Mouse (Mus musculus): ENCODE measurements at regions not wholly inside any gene's neighbourhood (a gene's known extent, or its start where the extent isn't known, plus 50 kb on each side); places are given as distances from the start of the nearest gene placed in this dataset.

- intact Hi-C loops (cut with DNase I): no loop called here
- DNase-seq (ENCODE audit: low spot score in 2 of 2): no peak
Observed at GRCm38 (mm10) chr4:8986394-8987091, 747.7 kb upstream of the Car8 start.

- intact Hi-C loops (cut with DNase I): no loop called here
- DNase-seq (ENCODE audit: low spot score in 2 of 2): no peak
Observed at GRCm38 (mm10) chr4:8984059-8984606, 745.3 kb upstream of the Car8 start.

GRCm38 (mm10) chr4:8978949-8979348 is 740.1 kb upstream of the Car8 start:
- intact Hi-C loops (cut with DNase I): no loop called here
- DNase-seq (ENCODE audit: low spot score in 2 of 2): no peak

DNA sequence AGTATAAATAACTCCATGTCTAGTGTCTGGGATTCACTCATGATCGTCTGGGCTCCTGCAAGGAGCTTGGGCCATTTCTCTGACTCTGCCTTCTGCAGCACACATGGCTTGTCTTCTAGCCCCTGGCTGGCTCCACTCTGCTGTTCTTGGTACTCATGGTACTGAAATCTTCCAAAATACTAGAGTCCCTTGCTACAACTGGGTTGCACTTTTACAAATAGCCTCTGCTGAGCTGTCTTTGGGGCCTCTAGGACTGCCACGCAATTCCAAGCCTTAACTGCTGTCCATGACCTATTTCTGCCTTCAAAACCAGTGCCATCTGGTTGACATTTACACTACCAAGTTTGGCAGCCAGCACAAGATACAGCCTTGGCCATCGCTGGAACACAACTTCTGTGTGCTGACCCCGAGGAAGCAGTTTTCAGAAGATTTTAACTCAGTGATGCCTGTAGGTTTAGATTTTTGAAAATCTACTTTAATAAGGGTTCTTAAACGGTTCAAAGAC is 731.2 kb upstream of the Car8 start:
- intact Hi-C loops (cut with DNase I): no loop called here
- no peak for DNase-seq (ENCODE audit: low spot score in 2 of 2)

- no peak for DNase-seq (ENCODE audit: low spot score in 2 of 2)
- intact Hi-C loops (cut with DNase I): no loop called here
Observed at GRCm38 (mm10) chr4:8968741-8969140, 729.9 kb upstream of the Car8 start.

DNA sequence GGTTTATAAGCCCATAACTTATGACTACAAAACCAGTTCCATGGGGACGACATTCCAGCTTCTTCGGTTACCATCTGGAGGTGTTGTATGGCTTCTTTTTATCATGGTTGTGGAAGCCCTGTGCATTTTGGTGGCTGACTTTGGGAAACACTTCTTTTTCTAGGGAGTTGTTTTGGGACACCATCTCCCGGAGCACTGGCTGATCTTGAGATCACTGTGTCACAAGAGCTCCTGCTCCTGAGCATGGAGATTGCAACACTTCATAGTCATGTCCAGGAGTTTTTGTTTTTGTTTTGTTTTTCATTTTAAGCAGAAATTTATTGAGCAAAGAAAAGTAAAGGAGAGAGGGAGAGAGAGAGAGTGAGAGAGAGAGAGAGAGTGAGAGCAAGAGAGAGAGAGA is 729.1 kb upstream of the Car8 start:
- no peak for DNase-seq (ENCODE audit: low spot score in 2 of 2)
- intact Hi-C loops (cut with DNase I): no loop called here

DNA sequence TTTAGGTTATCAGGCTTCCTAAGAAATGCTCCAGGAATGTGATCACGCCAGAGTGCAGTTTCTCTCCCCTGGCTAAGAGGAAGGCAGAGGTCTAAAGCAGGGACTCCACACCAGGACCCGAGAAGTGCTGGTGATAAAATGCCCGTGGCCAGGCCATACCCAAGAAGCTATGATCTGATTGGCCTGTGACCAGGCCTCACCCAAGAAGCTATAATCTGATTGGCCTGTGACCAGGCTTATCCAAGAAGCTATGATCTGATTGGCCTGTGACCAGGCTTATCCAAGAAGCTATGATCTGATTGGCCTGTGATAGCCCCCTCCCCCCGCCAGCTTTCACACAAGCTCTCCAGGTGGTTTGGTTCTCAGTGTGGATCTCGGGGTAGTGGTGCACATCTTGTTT is 726.7 kb upstream of the Car8 start:
- no peak for DNase-seq (ENCODE audit: low spot score in 2 of 2)
- intact Hi-C loops (cut with DNase I): no loop called here

DNA sequence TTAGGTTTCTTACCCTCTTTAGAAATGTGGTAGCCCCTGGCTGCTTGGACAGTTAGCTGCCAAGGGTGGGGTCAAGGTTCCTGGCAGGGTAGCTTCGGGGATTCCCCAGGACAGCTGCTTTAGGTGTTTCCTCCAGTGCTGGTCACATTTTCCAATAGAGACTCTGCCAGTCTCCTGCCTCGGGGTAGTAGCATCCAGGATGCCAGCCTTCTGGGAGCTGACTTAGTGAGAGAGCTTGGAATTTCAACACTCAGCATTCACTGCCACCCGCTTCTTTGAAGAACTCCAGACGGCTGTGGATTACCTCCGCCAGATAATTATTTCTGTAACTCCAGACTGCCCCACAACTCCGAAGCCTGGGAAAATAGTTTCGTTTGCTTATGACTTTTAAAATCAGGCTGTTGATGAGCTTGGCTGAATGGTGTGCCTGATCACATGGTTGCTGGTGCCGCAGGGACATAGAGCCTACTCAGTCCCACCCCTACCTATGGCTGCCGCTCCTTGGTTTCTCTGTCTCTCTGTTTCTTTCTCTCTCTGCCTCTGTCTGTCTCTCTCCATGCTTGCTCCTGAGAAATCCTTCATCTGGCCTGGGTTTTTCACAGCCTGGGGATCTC is 724.2 kb upstream of the Car8 start:
- no peak for DNase-seq (ENCODE audit: low spot score in 2 of 2)
- intact Hi-C loops (cut with DNase I): no loop called here

DNA sequence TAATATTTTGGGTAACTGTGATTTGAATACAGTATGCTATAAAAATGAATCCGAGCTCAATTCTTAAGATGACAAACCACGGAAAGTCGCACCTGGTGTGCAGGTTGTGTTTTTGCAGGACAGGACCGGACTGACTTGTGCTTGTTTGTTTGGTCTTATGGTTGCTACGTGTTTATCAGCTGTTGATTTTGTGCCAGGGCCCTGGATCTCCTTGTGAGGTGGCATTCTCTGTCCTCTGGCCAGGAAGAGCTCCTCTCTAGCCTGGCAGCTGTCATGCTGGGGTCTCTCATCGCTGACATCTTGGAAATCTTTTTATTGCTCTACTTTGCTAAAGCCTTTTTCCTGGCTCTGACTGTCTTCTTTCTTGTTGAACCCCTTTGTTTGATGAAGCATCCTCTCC is 723.0 kb upstream of the Car8 start:
- DNase-seq (ENCODE audit: low spot score in 2 of 2): no peak
- intact Hi-C loops (cut with DNase I): no loop called here

DNA sequence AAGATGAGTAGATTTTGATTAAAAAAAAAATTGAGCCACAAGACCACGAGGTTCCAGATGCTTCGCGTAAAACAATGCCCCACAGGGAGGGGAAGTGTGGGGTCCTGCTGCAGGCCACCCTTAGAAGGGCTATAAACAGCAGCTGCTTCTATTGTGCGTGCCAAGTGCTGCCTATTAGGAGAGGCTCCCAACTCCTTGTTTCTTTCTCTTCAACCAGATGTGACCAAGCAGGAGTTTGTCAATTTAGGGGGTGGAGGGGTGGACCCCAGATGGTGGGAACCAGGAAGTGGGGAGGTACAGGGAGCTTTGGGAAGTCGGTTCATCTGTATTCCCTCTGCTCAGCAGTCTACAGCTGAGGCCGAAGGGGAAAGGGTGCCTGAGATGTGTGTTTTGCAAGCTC is 718.9 kb upstream of the Car8 start:
- no peak for DNase-seq (ENCODE audit: low spot score in 2 of 2)
- intact Hi-C loops (cut with DNase I): no loop called here

DNA sequence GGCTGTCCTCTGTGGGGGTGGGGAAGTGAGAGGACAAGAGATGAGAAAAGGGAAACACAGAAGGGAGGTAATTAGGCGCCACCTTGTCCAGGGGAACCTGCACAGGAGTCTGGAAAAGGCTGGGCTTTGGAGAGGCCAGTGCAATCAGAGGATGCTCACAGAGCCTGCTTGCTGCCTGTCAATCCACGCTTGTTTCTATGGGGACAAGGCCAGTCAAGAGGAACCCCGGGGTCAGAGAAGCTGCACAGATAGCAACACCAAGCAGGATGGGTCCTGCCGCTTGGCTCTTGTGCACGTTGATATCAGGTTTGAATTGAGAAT is 718.1 kb upstream of the Car8 start:
- DNase-seq (ENCODE audit: low spot score in 2 of 2): no peak
- intact Hi-C loops (cut with DNase I): no loop called here

- intact Hi-C loops (cut with DNase I): no loop called here
- DNase-seq (ENCODE audit: low spot score in 2 of 2): no peak
Observed at GRCm38 (mm10) chr4:8956312-8957022, 717.6 kb upstream of the Car8 start.

GRCm38 (mm10) chr4:8955306-8955705 is 716.5 kb upstream of the Car8 start:
- DNase-seq (ENCODE audit: low spot score in 2 of 2): no peak
- intact Hi-C loops (cut with DNase I): no loop called here

DNA sequence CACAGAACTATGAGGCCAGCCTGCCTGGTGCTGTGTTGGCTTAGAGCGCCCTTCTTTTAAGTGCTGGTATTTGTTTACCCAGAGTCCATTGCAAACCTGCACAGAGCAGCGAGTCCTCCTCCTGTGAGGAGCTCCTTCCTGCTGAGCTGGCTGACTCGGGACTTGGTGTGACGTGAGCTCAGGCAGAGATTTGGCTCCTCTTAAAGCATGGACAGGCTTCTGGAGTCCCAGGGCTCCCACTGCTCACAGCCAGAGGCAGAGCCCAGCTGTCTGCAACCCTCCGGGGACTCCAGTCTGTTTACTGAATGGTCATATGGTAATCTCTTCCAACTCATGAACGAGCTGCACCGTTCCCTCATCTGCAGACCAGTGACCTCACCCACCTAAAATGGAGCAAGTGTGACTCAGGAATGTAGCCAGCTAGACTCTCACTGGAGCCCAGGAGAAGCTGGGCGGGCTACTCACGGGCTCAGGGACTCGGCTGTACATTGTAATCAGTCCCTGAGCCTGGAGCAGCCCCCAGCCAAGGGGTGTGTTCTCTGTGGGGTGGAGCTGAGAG is 715.6 kb upstream of the Car8 start:
- DNase-seq (ENCODE audit: low spot score in 2 of 2): peak in 1 of 2 experiments; percentile 16
- intact Hi-C loops (cut with DNase I): no loop called here

- no peak for DNase-seq (ENCODE audit: low spot score in 2 of 2)
- intact Hi-C loops (cut with DNase I): no loop called here
Observed at GRCm38 (mm10) chr4:8953181-8953580, 714.3 kb upstream of the Car8 start.

GRCm38 (mm10) chr4:8949951-8950350 is 711.1 kb upstream of the Car8 start:
- intact Hi-C loops (cut with DNase I): no loop called here

DNA sequence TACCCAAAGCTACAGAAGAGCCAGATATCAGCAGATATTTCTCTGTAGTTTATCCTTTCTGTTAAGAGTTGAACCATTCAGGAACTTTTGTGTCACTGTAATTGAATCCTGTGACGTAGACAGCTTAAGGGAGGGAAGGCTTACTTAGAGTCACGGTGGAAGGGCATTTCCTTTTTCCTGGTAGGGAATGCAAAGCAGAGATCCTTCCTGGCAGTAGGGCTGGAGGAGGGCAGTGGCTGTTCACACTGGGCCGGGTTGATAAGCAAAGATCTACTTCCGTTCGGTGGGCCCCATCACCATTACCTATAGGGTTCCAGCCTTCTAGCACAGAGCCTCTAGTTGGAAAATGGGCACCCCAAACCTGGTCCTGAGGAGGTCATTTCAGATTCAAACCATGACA is 710.7 kb upstream of the Car8 start:
- intact Hi-C loops (cut with DNase I): no loop called here
- no peak for DNase-seq (ENCODE audit: low spot score in 2 of 2)

More at GRCm38 (mm10) chr4:8949951-8950350, 711.1 kb upstream of the Car8 start:
- DNase-seq (ENCODE audit: low spot score in 2 of 2): no peak

GRCm38 (mm10) chr4:8945116-8945515 is 706.3 kb upstream of the Car8 start:
- intact Hi-C loops (cut with DNase I): no loop called here
- DNase-seq (ENCODE audit: low spot score in 2 of 2): no peak

- no peak for DNase-seq (ENCODE audit: low spot score in 2 of 2)
- intact Hi-C loops (cut with DNase I): no loop called here
Observed at GRCm38 (mm10) chr4:8943080-8943479, 704.2 kb upstream of the Car8 start.

DNA sequence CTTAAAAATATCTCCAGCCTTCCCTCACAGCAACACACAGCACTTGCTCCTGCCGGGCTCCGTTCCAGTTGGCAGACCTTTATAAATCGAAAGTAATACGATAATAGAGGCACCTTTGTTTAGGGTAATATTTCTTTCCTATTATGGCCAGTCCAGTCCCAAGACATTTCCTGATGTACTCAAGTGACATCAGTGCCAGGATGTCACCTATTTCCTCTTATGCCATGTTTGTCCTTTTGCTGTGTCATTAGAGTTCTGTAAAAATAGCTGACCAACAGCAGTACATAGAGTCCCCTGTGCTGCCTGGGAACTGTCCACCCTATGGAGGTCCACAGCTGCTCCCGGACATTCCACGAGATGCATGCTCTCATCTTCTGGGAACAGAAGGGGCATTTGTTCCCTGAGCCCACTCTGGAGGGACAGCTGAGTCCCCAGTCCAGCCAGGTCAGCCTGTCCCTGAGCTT is 700.1 kb upstream of the Car8 start:
- no peak for DNase-seq (ENCODE audit: low spot score in 2 of 2)
- intact Hi-C loops (cut with DNase I): no loop called here
